Mouse (Mus musculus) olfactory bulb, adult 2 months (tissue): ENCODE measurements at regions not wholly inside any gene's neighbourhood (a gene's known extent, or its start where the extent isn't known, plus 50 kb on each side); places are given as distances from the start of the nearest gene placed in this dataset.

ENCODE experiments used
- CTCF ChIP-seq: fragments of 200-500 bp; IDR thresholded peaks from 2 replicates; pipeline ENCODE4 v1.5.1; 2012; ENCODE audit warnings: low read depth, mild to moderate bottlenecking, low read length, moderate library complexity; ENCODE audit not compliant: insufficient read depth
- POLR2A ChIP-seq: fragments of 200-500 bp; IDR thresholded peaks from 2 replicates; pipeline ENCODE4 v1.6.1; 2012; ENCODE audit warnings: mild to moderate bottlenecking, low read depth, low read length, moderate library complexity; ENCODE audit not compliant: insufficient read depth

GRCm38 (mm10) chr11:32120596-32120995 is 79.5 kb downstream of the Il9r start:
- TF ChIP-seq POLR2A (no peak), CTCF (no peak)
